Mouse (Mus musculus) cortical plate, adult 2 months (tissue): ENCODE results near the gene Abhd17a. TPM values are rescaled to one million over a fixed set of nuclear protein-coding genes. Genes with fewer than 3 reads are reported as not detected.
A peak's percentile ranks its signal among the peaks of the same experiment; 100 is the strongest.

Experiments
- H3K27ac ChIP-seq: fragments of 200-500 bp; 2 replicates; pipeline ENCODE4 v1.5.1; 2012; ENCODE audit warnings: low read length, control low read depth, inconsistent platforms; ENCODE audit not compliant: insufficient read depth
- H3K4me1 ChIP-seq: fragments of 200-500 bp; 2 replicates; pipeline ENCODE4 v1.6.1; 2011; ENCODE audit warnings: low read length; ENCODE audit not compliant: control insufficient read depth, insufficient read depth
- H3K4me3 ChIP-seq: fragments of 200-500 bp; 2 replicates; pipeline ENCODE4 v1.5.1; 2011; ENCODE audit warnings: mild to moderate bottlenecking, low read length, control low read depth; ENCODE audit not compliant: insufficient read depth
- CTCF ChIP-seq: fragments of 200-500 bp; IDR thresholded peaks from 2 replicates; pipeline ENCODE4 v1.5.1; 2011; ENCODE audit warnings: mild to moderate bottlenecking, control low read depth, low read length; ENCODE audit not compliant: insufficient read depth; ENCODE audit errors: extremely low read depth
- POLR2A ChIP-seq: fragments of 200-500 bp; IDR thresholded peaks from 2 replicates; pipeline ENCODE4 v1.6.1; 2011; ENCODE audit warnings: mild to moderate bottlenecking, low read length, control low read depth; ENCODE audit not compliant: insufficient read depth; ENCODE audit errors: extremely low read depth
- polyA plus RNA-seq: library from polyadenylated mRNA; depleted of rRNA; stranded (reverse); fragments of >200 nt; gene quantifications from 2 replicates; pipeline ENCODE4 v1.2.3, GENCODE M21; 2012; rRNA removed

Gene Abhd17a
- polyA plus RNA-seq = 329 and 330 TPM in 2 replicates

GRCm38 (mm10) chr10:80589879-80590854 lies at the start of gene Abhd17a:
TSS of gene Abhd17a (minus strand) at chr10:80590341.
- H3K4me3 ChIP-seq = peak within 1 kb of the TSS; percentile 78
- TF ChIP-seq POLR2A = peak; percentile 92
- TF ChIP-seq CTCF = no peak
- peaks cover 8% of the 10 kb centered on the region for H3K4me1 ChIP-seq
- H3K27ac ChIP-seq = no peak within 1 kb of the TSS

- H3K4me3 ChIP-seq = no peak overlapping the region
- peaks cover under 1% of the 10 kb centered on the region; the same call in 1 of the 2 replicates for H3K4me1 ChIP-seq
- no peak overlapping the region for H3K27ac ChIP-seq
- TF ChIP-seq CTCF = no peak
- TF ChIP-seq POLR2A = no peak
Observed at GRCm38 (mm10) chr10:80635345-80635744, 45.2 kb upstream of the Abhd17a start.

GRCm38 (mm10) chr10:80628925-80629324 lies 38.8 kb upstream of the Abhd17a start:
- Histone ChIP-seq H3K27ac (no peak overlapping the region), H3K4me3 (no peak overlapping the region), H3K4me1 (peaks cover 12% of the 10 kb centered on the region)
- no peak for TF ChIP-seq POLR2A

- Histone ChIP-seq H3K4me1 (peaks cover 12% of the 10 kb centered on the region), H3K27ac (no peak overlapping the region), H3K4me3 (no peak overlapping the region)
- TF ChIP-seq CTCF (no peak), POLR2A (no peak)
Observed at GRCm38 (mm10) chr10:80627685-80628084, 37.5 kb upstream of the Abhd17a start.

GRCm38 (mm10) chr10:80625764-80626163 lies 35.6 kb upstream of the Abhd17a start:
- H3K27ac ChIP-seq = no peak overlapping the region
- no peak overlapping the region for H3K4me3 ChIP-seq
- TF ChIP-seq CTCF (no peak), POLR2A (no peak)
- peaks cover 12% of the 10 kb centered on the region for H3K4me1 ChIP-seq

- peak overlapping the region; percentile 94 for H3K4me3 ChIP-seq
- peaks cover 5% of the 10 kb centered on the region for H3K4me1 ChIP-seq
- peak overlapping the region; percentile 71 for H3K27ac ChIP-seq
- TF ChIP-seq CTCF (no peak), POLR2A (no peak)
Observed at GRCm38 (mm10) chr10:80623457-80624191, 33.5 kb upstream of the Abhd17a start.

GRCm38 (mm10) chr10:80622661-80623456 lies 32.7 kb upstream of the Abhd17a start, which contains the start of gene Csnk1g2:
TSS of gene Csnk1g2 (plus strand) at chr10:80622838.
- H3K4me1 ChIP-seq = peaks cover 4% of the 10 kb centered on the region
- peak within 1 kb of the TSS; percentile 94 for H3K4me3 ChIP-seq
- peak within 1 kb of the TSS; percentile 89 for H3K27ac ChIP-seq
- TF ChIP-seq POLR2A (no peak), CTCF (no peak)

- Histone ChIP-seq H3K27ac (peak overlapping the region; percentile 89), H3K4me1 (peaks cover 4% of the 10 kb centered on the region), H3K4me3 (peak overlapping the region; percentile 94)
- TF ChIP-seq POLR2A = peak; percentile 80
- TF ChIP-seq CTCF = no peak
Observed at GRCm38 (mm10) chr10:80621940-80622660, 32.0 kb upstream of the Abhd17a start.

GRCm38 (mm10) chr10:80621690-80621939 lies 31.5 kb upstream of the Abhd17a start:
- no peak for TF ChIP-seq POLR2A
- no peak for TF ChIP-seq CTCF
- Histone ChIP-seq H3K4me3 (peak overlapping the region; percentile 94), H3K27ac (peak overlapping the region; percentile 64), H3K4me1 (peaks cover 4% of the 10 kb centered on the region)
